Mouse (Mus musculus) fat pad, adult 2 months (tissue): ENCODE data around the gene Bcas3.

Experiments
- DNase-seq: peaks from one replicate; pipeline ENCODE4 v3.0.0-alpha.2; 2011; ENCODE audit warnings: low read depth, low spot score; ENCODE audit errors: extremely low read depth

The Bcas3 gene

DNA sequence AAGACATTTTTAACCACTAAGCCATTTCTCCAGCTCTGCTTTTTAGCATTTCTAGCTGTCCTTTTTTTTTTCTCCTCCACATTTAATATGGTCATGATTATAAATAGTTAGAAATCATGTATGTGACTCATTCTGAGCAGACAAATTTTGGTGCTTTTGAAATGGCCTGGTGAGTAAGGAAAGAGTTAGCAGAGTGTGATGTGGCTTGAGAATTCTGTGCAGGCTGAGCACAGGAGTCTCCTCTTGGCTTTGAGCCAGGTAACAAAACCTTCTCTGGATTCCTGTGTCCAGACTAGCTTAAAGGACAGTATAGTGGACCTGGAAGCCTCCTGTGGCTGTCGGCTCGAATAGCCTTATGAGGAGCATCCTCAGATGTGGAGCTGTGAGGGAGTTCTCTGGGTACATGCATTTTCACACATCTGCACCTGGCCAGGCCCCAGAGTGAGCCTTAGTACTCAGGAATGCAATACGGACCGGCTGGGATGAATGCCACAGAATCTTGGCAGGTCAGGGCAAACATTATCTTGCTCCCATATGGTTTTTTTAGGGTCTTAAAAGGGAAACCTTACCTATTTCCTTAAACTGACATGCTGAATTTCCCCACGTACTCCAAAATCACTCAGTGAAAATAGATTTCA is 256.5 kb downstream of the Bcas3 start:
- no peak for DNase-seq

GRCm38 (mm10) chr11:85613035-85613434 is 260.1 kb downstream of the Bcas3 start:
- DNase-seq, result no peak

DNA sequence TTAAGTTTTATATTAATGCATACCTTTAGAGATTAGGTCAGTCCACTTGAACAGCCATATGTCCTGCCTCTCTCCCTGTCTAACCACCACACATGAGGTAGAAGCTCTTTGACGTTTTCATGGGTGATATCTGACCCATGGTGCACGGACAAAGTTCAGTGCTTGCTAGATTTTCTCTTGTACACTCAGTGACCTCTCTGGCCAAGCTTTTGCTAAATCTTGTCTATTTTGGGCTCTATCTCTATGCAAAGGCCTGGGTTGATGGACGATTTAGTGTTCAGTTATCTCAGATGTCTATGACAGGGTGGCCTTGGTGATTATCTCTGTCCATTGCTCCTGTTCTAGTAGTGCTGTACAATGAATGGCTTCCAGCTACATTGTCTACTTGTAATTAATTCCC is 260.6 kb downstream of the Bcas3 start:
- DNase-seq, result no peak

GRCm38 (mm10) chr11:85614431-85614830 is 261.5 kb downstream of the Bcas3 start:
- no peak for DNase-seq

DNA sequence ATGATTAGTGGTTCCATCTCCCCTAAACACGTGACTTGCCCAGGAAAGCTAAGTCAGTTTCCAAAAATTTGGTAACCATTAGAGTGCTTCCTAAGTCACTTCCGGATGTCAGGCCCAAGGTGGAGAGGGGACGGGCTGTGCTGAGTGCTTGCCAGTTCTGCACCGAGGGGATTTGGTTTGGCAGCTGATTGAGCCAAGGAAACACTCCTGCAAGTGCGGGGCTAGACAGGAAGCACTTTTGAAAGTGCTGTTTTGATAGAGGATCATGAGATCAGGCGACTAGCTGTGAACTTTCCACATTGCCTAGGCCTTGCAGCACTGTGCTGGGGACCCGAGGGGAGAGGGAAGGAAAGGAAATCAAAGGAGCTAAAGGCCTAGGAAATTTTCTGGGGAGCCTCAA is 262.5 kb downstream of the Bcas3 start:
- DNase-seq, result no peak

DNA sequence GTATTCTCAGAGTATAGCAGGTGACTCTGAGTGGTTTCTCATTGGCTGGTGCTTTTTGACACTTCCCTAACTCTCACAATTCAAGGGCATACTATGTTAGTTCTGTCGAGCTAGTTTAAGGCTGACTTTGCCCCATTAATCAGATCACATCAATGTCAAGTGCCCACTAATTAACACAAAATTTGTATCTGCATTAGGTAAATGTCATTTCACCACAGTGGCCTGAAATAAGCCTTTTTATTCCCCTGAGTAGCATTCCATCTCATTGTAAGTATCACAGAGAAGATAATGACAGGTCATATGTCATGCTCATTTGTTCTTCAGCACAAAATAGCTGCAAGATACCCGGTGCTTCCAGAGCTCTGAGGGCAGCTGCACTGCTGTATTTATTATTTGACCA is 268.5 kb downstream of the Bcas3 start:
- DNase-seq, result no peak

- DNase-seq, result no peak
Measured at GRCm38 (mm10) chr11:85621994-85622393, 269.0 kb downstream of the Bcas3 start.

DNA sequence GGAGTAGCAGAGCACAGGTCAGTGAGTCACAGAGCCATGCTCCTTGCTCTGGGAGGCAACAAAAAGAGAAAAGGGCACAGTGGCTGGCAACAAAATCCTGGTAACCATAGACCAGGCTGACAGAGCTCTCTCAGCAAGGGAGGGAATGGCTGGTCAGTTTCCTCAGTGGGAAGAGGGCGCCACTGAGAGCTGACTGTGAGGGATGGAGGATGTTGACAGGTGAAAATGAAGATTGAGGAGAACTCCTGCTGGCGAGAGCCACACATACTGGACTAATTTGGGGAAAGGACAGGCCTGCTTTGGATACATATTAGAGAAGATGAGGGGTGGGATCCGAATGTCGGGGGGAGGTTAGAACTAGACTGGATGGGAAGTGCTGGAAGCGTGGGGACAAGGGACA is 272.2 kb downstream of the Bcas3 start:
- DNase-seq, result no peak

- no peak for DNase-seq
Measured at GRCm38 (mm10) chr11:85626846-85627245, 273.9 kb downstream of the Bcas3 start.

- DNase-seq, result no peak
Measured at GRCm38 (mm10) chr11:85627405-85627804, 274.4 kb downstream of the Bcas3 start.

- no peak for DNase-seq
Measured at GRCm38 (mm10) chr11:85628303-85629063, 275.5 kb downstream of the Bcas3 start.

- DNase-seq, result no peak
Measured at GRCm38 (mm10) chr11:85632568-85632981, 279.6 kb downstream of the Bcas3 start.

- DNase-seq, result no peak
Measured at GRCm38 (mm10) chr11:85638696-85639495, 285.9 kb downstream of the Bcas3 start.

GRCm38 (mm10) chr11:85640659-85641058 is 287.7 kb downstream of the Bcas3 start:
- DNase-seq, result no peak

DNA sequence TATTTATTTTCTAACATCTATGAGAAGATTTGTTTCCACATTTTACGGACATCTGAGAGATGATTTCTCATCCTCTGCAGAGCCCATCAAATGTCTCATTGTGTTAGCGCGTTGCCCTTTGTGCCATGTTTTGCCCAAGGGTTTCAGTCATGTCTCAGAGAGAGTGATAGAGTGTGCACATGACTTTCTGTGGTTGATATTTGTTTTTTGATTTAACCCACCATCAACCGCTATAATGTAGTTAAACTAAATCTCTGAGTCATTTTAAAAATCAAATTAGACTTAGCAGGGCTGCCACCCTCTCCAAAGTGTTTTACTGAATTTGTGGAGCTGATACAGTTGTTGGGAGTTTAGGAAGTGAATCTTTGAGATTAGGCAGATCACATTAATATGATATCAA is 288.5 kb downstream of the Bcas3 start:
- DNase-seq, result no peak

DNA sequence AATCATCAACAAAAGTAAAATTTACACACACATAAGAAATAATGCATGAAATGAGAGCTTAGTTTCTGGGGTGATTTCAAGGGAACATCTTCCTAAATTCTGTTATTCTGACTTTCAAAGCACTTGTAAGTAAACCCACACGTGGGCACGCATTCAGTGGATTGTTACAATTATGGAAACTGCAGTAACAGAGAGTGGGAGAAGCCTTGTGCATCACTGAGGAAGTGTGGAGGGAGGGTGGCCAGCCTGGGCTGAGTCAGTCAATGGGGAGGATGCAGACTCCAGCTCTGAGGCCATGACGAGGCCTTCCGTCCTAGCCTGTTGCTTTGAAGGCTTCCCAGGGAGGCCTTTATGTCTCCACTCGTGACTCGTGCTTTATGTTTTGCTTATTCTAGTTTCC is 289.6 kb downstream of the Bcas3 start:
- no peak for DNase-seq

DNA sequence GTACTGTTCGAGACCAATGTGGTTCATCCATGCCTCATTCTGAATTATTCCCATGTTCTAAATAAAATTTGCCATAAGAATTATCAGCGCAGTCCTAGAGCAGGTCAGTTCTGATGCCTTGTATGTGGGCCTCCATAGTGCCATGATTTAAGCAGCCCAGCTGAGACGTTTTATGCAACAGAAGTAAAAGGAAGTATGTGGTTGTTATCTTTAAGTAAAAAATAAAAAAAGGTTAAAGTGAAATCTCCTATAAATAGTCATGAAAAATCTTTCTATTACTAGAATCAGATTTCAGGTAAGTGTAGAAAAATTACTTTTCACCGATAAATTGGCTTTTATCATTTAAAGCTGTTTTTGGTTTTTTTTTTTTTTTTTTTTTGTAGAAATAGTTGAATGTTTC is 290.1 kb downstream of the Bcas3 start:
- no peak for DNase-seq

DNA sequence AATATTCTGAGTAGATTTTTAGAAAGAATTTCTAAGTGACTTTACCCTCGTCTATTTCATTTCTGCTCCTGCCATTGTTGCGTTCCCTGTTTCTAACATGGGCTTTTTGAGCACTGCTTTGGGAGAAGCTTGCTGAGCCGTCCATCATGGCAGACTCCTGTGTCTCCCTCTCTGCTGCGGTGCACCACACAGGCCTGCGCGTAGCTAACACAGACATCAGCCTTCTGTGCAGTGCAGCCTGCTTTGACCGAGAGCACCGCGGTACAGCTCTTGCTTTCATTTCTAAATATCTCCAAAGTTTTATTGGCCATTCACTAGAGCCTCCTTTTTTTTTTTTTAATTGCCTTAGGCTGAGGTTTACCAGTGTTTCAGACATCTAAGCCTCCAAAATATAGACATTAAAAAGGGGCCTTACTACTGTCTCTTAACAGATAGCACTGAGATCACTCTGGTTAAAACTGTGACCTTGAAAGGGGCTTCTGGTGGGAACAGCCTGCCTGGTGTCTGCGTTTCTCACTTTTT is 290.6 kb downstream of the Bcas3 start:
- no peak for DNase-seq

- no peak for DNase-seq
Measured at GRCm38 (mm10) chr11:85644027-85644747, 291.2 kb downstream of the Bcas3 start.

- DNase-seq, result no peak
Measured at GRCm38 (mm10) chr11:85644748-85645060, 291.7 kb downstream of the Bcas3 start.

DNA sequence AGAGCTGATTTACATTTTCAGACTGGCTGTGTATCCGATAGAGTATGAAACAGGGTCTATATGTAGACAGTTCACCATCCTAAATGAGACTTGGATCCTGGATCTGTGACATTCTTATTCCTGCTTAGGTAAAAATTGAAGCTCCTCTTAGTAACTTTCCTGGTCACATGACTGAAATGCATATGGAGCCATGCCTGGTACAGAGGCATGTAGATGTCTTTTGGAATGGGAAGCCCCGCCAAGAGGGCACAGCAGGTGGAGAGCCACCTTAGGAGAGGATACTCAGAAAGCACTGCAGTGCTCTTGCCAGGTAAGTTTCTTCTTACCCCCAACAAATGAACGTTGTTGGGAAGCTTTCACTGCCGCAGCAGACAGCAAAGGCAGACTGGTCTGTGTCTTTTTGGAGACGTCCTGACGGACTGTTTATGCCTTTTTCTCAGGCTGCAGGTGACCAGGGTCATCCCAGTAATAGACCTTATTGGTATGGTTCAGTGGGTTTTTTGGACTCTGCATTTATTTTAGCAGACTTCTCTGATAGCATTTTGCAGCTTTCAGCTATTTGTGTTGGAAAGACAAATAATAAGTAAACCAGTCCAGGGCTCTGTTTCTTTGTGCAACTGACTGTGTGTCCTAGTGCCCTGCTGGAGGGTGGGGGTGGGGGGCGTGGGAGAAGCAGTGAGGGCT is 292.3 kb downstream of the Bcas3 start:
- no peak for DNase-seq
